Mouse (Mus musculus): ENCODE measurements around the gene Zbtb2.
"Not testable (repeated sequence)": the region's sequence is repeated elsewhere in the genome, so short reads cannot be mapped to it uniquely, and the experiment has no call there.

Zbtb2 gene

GRCm38 (mm10) chr10:4387701-4388383 is at the start of gene Zbtb2:
Gene Zbtb2 (minus strand): TSS chr10:4388108.
- peak; percentile 39 to 46 for DNase-seq (ENCODE audit: low spot score in 2 of 2)

- DNase-seq (ENCODE audit: low spot score in 2 of 2) = no peak
These were observed 47.5 kb upstream of the Zbtb2 start for GRCm38 (mm10) chr10:4435416-4435815.

GRCm38 (mm10) chr10:4433871-4434270 is 46.0 kb upstream of the Zbtb2 start:
- not testable (repeated sequence) for DNase-seq (ENCODE audit: low spot score in 2 of 2)

GRCm38 (mm10) chr10:4432996-4433755 is 45.3 kb upstream of the Zbtb2 start:
- DNase-seq (ENCODE audit: low spot score in 2 of 2) = no peak

- DNase-seq (ENCODE audit: low spot score in 2 of 2) = peak; percentile 88 to 92
These were observed 44.4 kb upstream of the Zbtb2 start, which contains the start of the genes Rmnd1 and Armt1 for GRCm38 (mm10) chr10:4432123-4432931. Gene Rmnd1 (minus strand): TSS chr10:4432388. Gene Armt1 (plus strand): TSS chr10:4432467.

GRCm38 (mm10) chr10:4431746-4432122 is 43.8 kb upstream of the Zbtb2 start:
- no peak for DNase-seq (ENCODE audit: low spot score in 2 of 2)

GRCm38 (mm10) chr10:4430826-4431225 is 42.9 kb upstream of the Zbtb2 start:
- no peak for DNase-seq (ENCODE audit: low spot score in 2 of 2)

GRCm38 (mm10) chr10:4430399-4430798 is 42.5 kb upstream of the Zbtb2 start:
- no peak for DNase-seq (ENCODE audit: low spot score in 2 of 2)

- no peak for DNase-seq (ENCODE audit: low spot score in 2 of 2)
These were observed 37.3 kb upstream of the Zbtb2 start for GRCm38 (mm10) chr10:4425245-4425644.

GRCm38 (mm10) chr10:4407191-4407590 is 19.3 kb upstream of the Zbtb2 start:
- no peak for DNase-seq (ENCODE audit: low spot score in 2 of 2)

GRCm38 (mm10) chr10:4405511-4405910 is 17.6 kb upstream of the Zbtb2 start:
- DNase-seq (ENCODE audit: low spot score in 2 of 2) = no peak

GRCm38 (mm10) chr10:4404895-4405491 is 17.1 kb upstream of the Zbtb2 start:
- DNase-seq (ENCODE audit: low spot score in 2 of 2) = no peak

GRCm38 (mm10) chr10:4398058-4398457 is 10.2 kb upstream of the Zbtb2 start:
- DNase-seq (ENCODE audit: low spot score in 2 of 2) = no peak

GRCm38 (mm10) chr10:4395321-4395720 is 7.4 kb upstream of the Zbtb2 start:
- DNase-seq (ENCODE audit: low spot score in 2 of 2) = no peak

GRCm38 (mm10) chr10:4391851-4392250 is 3.9 kb upstream of the Zbtb2 start:
- no peak for DNase-seq (ENCODE audit: low spot score in 2 of 2)

GRCm38 (mm10) chr10:4391076-4391475 is 3.2 kb upstream of the Zbtb2 start:
- DNase-seq (ENCODE audit: low spot score in 2 of 2) = no peak

GRCm38 (mm10) chr10:4390550-4390949 is 2.6 kb upstream of the Zbtb2 start:
- DNase-seq (ENCODE audit: low spot score in 2 of 2) = no peak

GRCm38 (mm10) chr10:4389461-4390112 is 1.7 kb upstream of the Zbtb2 start:
- no peak for DNase-seq (ENCODE audit: low spot score in 2 of 2)

- no peak for DNase-seq (ENCODE audit: low spot score in 2 of 2)
These were observed 1.1 kb upstream of the Zbtb2 start for GRCm38 (mm10) chr10:4389036-4389435.

GRCm38 (mm10) chr10:4388384-4388745 is 457 bp upstream of the Zbtb2 start:
- DNase-seq (ENCODE audit: low spot score in 2 of 2) = no peak
